Mouse (Mus musculus): ENCODE results near the gene Gramd4. TPM values are rescaled to one million over a fixed set of nuclear protein-coding genes. Genes with fewer than 3 reads are reported as not detected.

Gramd4 gene
- total and polyA plus RNA-seq, 3 experiments: 23.2 to 56.8 (median 33.4) TPM

DNA sequence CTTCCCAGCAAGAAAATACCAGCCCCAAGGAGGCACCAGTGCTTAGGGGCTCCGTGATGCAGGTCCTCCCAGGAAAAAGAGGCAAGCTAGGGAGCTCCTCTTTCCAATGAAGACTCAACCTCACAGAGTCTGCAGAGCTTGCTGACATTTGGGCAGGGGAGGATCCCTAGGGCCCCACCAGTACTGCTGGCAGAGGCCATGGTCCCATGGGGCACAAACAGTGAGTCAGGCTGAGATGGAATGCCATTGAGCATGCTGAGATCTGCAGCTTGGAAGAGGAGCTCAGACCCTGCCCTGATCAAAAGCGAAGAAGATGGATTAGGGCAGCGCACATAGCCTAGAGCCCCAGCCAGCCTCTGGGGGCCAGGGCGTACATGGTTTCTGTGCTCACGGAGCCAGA is 16.1 kb upstream of the Gramd4 start:
- Histone ChIP-seq H3K36me3 (replicated peaks) (no peaks in the 10 kb centered on the region), H3K4me3 (ENCODE audit: low read depth, low read length) (no peak overlapping the region), H3K4me1 (ENCODE audit: insufficient read depth, low read depth, low read length) (peaks cover 21% of the 10 kb centered on the region), H3K9me3 (replicated peaks) (no peaks in the 10 kb centered on the region), H3K27me3 (ENCODE audit: insufficient read depth, low read length) (peaks cover 7% of the 10 kb centered on the region)
- ATAC-seq (ENCODE audit: extremely low read depth, insufficient number of reproducible peaks, low FRiP score, poor library complexity, severe bottlenecking): no peak
- DNase-seq (ENCODE audit: low spot score): no peak
- TF ChIP-seq TAL1 (conservative IDR thresholded peaks at IDR 0.05; ENCODE audit: low read depth, low read length) (no peak), GATA2 (IDR thresholded peaks at IDR 0.05; ENCODE audit: borderline replicate concordance, low read depth, low read length) (no peak), POLR2AphosphoS5 (IDR thresholded peaks at IDR 0.05; ENCODE audit: insufficient replicate concordance, low read depth, low read length) (no peak), CTCF (IDR thresholded peaks at IDR 0.05; ENCODE audit: low read depth, low read length) (no peak), GATA1 (IDR thresholded peaks at IDR 0.05; ENCODE audit: borderline replicate concordance, low read length) (no peak)

DNA sequence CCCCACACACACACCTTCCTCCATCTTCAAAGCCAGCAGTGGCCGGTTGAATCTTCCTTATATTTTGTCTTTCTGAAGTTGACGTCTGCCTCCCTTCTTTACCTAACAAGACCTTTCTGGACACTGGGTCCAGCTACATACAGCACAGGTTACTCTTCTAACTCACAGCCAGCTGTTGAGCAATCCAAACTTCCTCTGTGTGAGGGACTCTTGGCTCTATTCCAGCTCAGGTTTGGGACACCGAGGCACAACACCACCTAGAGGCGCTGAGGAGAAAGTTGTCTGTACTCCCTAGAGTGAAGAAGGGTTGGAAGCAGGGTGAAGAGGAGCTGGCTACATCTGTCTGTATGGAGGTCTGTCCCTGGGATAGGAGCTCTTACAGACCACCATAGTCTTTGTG is 15.1 kb upstream of the Gramd4 start:
- TF ChIP-seq GATA1 (IDR thresholded peaks at IDR 0.05; ENCODE audit: borderline replicate concordance, low read length) (no peak), GATA2 (IDR thresholded peaks at IDR 0.05; ENCODE audit: borderline replicate concordance, low read depth, low read length) (no peak), CTCF (IDR thresholded peaks at IDR 0.05; ENCODE audit: low read depth, low read length) (no peak), POLR2AphosphoS5 (IDR thresholded peaks at IDR 0.05; ENCODE audit: insufficient replicate concordance, low read depth, low read length) (no peak), TAL1 (conservative IDR thresholded peaks at IDR 0.05; ENCODE audit: low read depth, low read length) (no peak)
- ATAC-seq (ENCODE audit: extremely low read depth, insufficient number of reproducible peaks, low FRiP score, poor library complexity, severe bottlenecking): no peak
- H3K27me3 ChIP-seq (ENCODE audit: insufficient read depth, low read length): peaks cover 7% of the 10 kb centered on the region

GRCm38 (mm10) chr15:86049510-86049909 is 8.0 kb upstream of the Gramd4 start:
- Histone ChIP-seq H3K9me3 (replicated peaks) (no peaks in the 10 kb centered on the region), H3K27me3 (ENCODE audit: insufficient read depth, low read length) (no peaks in the 10 kb centered on the region), H3K4me1 (ENCODE audit: insufficient read depth, low read depth, low read length) (peaks cover 60% of the 10 kb centered on the region), H3K36me3 (replicated peaks) (no peaks in the 10 kb centered on the region), H3K4me3 (ENCODE audit: low read depth, low read length) (no peak overlapping the region)
- ATAC-seq (ENCODE audit: extremely low read depth, insufficient number of reproducible peaks, low FRiP score, poor library complexity, severe bottlenecking) (no peak), DNase-seq (ENCODE audit: low spot score) (no peak)
- no peak for TF ChIP-seq GATA1 (IDR thresholded peaks at IDR 0.05; ENCODE audit: borderline replicate concordance, low read length)
- no peak for TF ChIP-seq CTCF (IDR thresholded peaks at IDR 0.05; ENCODE audit: low read depth, low read length)
- TF ChIP-seq POLR2AphosphoS5 (IDR thresholded peaks at IDR 0.05; ENCODE audit: insufficient replicate concordance, low read depth, low read length): no peak
- no peak for TF ChIP-seq GATA2 (IDR thresholded peaks at IDR 0.05; ENCODE audit: borderline replicate concordance, low read depth, low read length)
- TF ChIP-seq TAL1 (conservative IDR thresholded peaks at IDR 0.05; ENCODE audit: low read depth, low read length): no peak

More for the DNA sequence above, 15.1 kb upstream of the Gramd4 start:
- no peak for DNase-seq (ENCODE audit: low spot score)
- peaks cover 24% of the 10 kb centered on the region for H3K4me1 ChIP-seq (ENCODE audit: insufficient read depth, low read depth, low read length)
- no peak overlapping the region for H3K4me3 ChIP-seq (ENCODE audit: low read depth, low read length)
- no peaks in the 10 kb centered on the region for H3K36me3 ChIP-seq (replicated peaks)
- H3K9me3 ChIP-seq (replicated peaks): no peaks in the 10 kb centered on the region

DNA sequence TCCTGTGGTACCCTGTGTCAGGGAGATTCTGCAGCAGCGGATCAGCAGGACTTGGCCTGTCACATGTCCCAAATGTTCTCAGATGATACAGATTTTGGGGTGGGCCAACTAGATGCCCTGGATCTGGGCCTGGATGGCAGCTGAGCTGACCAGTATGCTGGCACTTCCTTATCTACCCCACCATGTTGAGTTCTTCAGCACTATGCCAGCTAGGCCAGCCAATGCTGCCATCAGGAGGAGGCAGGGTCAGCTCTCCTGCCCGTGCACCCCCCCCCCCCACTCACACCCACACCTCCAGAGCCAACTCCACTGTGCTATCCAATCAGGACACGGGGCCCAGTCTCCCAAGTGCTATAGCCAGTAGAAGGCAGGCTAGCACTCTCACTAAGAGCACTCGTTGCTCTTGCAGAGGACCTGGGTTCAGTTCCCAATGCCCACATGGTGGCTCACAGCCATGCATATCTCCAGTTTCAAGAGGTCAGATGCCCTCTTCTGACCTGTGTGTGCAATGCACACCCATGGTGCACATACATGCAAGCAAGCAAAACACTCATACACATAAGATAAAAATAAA is 7.2 kb upstream of the Gramd4 start:
- no peaks in the 10 kb centered on the region for H3K36me3 ChIP-seq (replicated peaks)
- no peaks in the 10 kb centered on the region for H3K27me3 ChIP-seq (ENCODE audit: insufficient read depth, low read length)
- peak overlapping the region; percentile 64 for H3K4me3 ChIP-seq (ENCODE audit: low read depth, low read length)
- DNase-seq (ENCODE audit: low spot score) (no peak), ATAC-seq (ENCODE audit: extremely low read depth, insufficient number of reproducible peaks, low FRiP score, poor library complexity, severe bottlenecking) (0 out of 2 replicates have a peak, but pooled peaks have one; percentile 6)
- peaks cover 63% of the 10 kb centered on the region for H3K4me1 ChIP-seq (ENCODE audit: insufficient read depth, low read depth, low read length)
- H3K9me3 ChIP-seq (replicated peaks): no peaks in the 10 kb centered on the region
- TF ChIP-seq POLR2AphosphoS5 (IDR thresholded peaks at IDR 0.05; ENCODE audit: insufficient replicate concordance, low read depth, low read length): no peak
- TF ChIP-seq TAL1 (conservative IDR thresholded peaks at IDR 0.05; ENCODE audit: low read depth, low read length): no peak
- no peak for TF ChIP-seq CTCF (IDR thresholded peaks at IDR 0.05; ENCODE audit: low read depth, low read length)
- TF ChIP-seq GATA1 (IDR thresholded peaks at IDR 0.05; ENCODE audit: borderline replicate concordance, low read length): no peak
- no peak for TF ChIP-seq GATA2 (IDR thresholded peaks at IDR 0.05; ENCODE audit: borderline replicate concordance, low read depth, low read length)

- TF ChIP-seq TAL1 (conservative IDR thresholded peaks at IDR 0.05; ENCODE audit: low read depth, low read length): peak; percentile 27; the same call in 1 of the 2 replicates
- no peak for TF ChIP-seq POLR2AphosphoS5 (IDR thresholded peaks at IDR 0.05; ENCODE audit: insufficient replicate concordance, low read depth, low read length)
- Histone ChIP-seq H3K4me3 (ENCODE audit: low read depth, low read length) (peak overlapping the region; percentile 64), H3K9me3 (replicated peaks) (no peaks in the 10 kb centered on the region), H3K27me3 (ENCODE audit: insufficient read depth, low read length) (no peaks in the 10 kb centered on the region), H3K4me1 (ENCODE audit: insufficient read depth, low read depth, low read length) (peaks cover 70% of the 10 kb centered on the region), H3K36me3 (replicated peaks) (no peaks in the 10 kb centered on the region)
- DNase-seq (ENCODE audit: low spot score) (peak; percentile 54), ATAC-seq (ENCODE audit: extremely low read depth, insufficient number of reproducible peaks, low FRiP score, poor library complexity, severe bottlenecking) (peak; percentile 83)
These were observed 6.3 kb upstream of the Gramd4 start for GRCm38 (mm10) chr15:86051152-86051551.

DNA sequence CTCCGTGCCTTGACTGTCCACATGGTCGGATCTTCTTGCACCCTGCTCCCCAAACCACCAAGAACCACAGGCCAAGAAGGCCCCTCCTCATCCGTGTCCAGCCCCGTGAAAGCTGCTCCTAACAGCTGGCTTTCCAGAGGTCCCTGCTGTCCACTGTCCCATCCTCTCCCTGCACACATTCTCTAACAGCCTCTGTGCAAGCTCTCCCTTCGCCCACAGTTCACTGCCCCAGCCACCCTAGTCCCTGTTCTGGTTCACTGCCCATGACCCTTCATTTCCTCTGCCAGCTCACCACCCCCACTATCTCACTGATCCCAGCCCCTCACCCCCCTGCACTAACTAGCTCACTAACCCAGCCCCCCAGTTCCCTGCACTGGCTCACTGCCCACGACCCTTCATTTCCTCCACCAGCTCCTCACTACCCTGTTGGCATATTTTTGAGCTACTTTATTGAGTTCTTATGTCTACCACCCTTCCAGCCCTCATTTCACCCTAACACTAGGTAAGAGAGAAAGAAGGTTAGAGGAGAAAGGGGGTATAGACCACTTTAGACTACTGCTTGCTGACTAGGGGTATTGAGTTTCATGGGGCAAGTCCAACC is 5.5 kb upstream of the Gramd4 start:
- TF ChIP-seq GATA1 (IDR thresholded peaks at IDR 0.05; ENCODE audit: borderline replicate concordance, low read length) (no peak), POLR2AphosphoS5 (IDR thresholded peaks at IDR 0.05; ENCODE audit: insufficient replicate concordance, low read depth, low read length) (no peak), TAL1 (conservative IDR thresholded peaks at IDR 0.05; ENCODE audit: low read depth, low read length) (no peak), CTCF (IDR thresholded peaks at IDR 0.05; ENCODE audit: low read depth, low read length) (no peak), GATA2 (IDR thresholded peaks at IDR 0.05; ENCODE audit: borderline replicate concordance, low read depth, low read length) (no peak)
- ATAC-seq (ENCODE audit: extremely low read depth, insufficient number of reproducible peaks, low FRiP score, poor library complexity, severe bottlenecking) (0 out of 2 replicates have a peak, but pooled peaks have one; percentile 6), DNase-seq (ENCODE audit: low spot score) (no peak)
- H3K36me3 ChIP-seq (replicated peaks): no peaks in the 10 kb centered on the region
- peaks cover 6% of the 10 kb centered on the region for H3K9me3 ChIP-seq (replicated peaks)
- peak overlapping the region; percentile 64; the same call in 1 of the 2 replicates for H3K4me3 ChIP-seq (ENCODE audit: low read depth, low read length)
- no peaks in the 10 kb centered on the region for H3K27me3 ChIP-seq (ENCODE audit: insufficient read depth, low read length)
- H3K4me1 ChIP-seq (ENCODE audit: insufficient read depth, low read depth, low read length): peaks cover 75% of the 10 kb centered on the region

Measured in G1E (cell line).